Mouse (Mus musculus) liver, adult (tissue): ENCODE measurements around the gene Mapt.

Source experiments
- GATA4 ChIP-seq: IDR thresholded peaks from 2 replicates; pipeline ENCODE4 v1.6.1; 2014; ENCODE audit warnings: mild to moderate bottlenecking, low read length; ENCODE audit not compliant: insufficient replicate concordance

Gene Mapt

GRCm38 (mm10) chr11:104311643-104312042, 80.5 kb downstream of the Mapt start:
- no peak for TF ChIP-seq GATA4

DNA sequence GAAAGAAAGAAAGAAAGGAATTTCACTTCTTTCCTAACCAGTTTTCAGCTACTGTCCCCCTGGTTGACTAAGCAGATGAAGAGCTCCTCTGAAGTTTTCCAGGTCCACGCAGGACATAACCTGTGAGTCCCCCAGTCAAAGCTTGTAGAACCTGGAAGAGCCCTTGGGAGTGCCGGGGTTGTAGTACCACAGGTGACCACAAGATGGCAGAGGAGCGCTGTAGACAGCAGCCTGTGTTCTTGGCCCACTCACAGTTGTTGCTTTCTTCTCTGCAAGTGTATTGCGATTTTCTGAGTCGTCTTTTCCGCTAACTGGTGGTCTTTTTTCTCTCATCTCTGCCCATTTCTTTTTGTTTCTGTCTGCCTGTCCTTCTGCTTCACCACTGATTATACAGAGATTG, 84.5 kb downstream of the Mapt start:
- no peak for TF ChIP-seq GATA4

- TF ChIP-seq GATA4 = no peak
These were observed 85.7 kb downstream of the Mapt start for GRCm38 (mm10) chr11:104316685-104317400.

- no peak for TF ChIP-seq GATA4
These were observed 86.4 kb downstream of the Mapt start for GRCm38 (mm10) chr11:104317631-104318030.

DNA sequence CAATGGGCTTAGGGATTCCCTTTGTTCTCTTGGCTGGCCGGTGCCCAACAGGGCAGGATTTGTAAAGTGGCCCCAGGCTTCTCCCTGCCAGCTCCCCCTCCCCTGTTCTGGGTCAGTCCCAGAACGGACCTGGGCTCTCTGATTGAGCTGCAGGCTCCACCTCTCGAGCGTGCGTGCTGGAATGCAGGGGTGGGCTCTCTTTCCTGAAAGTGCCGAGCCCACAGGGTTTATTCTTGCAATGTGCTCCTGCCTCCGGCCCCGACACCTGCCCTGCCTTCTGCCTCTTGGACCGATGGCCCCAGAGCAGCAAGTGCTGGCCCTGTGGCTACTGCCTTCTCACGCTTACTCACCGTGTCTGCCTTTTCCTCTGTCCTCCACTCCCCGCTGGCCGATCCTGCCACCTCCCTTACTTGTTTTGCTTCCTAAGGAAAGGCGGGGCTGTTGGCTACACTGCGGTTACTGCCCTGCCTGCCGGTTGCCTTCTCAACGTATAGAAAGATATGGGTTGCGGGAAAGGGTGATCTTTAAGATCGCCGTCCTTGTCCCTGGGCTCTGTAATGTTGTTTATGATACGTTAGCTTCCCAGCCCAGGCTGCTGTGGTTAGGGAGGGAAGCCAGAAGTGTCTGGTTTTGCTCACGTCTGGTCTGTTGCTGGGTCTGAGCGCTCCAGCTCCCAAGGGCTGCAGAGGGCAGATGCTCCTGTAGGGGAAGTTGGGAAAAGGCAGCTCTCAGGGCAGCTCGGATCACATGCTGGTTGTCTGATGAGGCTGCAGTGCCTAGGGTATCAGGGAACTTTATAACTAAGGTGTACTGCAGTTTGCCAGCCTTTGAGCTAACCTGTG, 88.0 kb downstream of the Mapt start:
- no peak for TF ChIP-seq GATA4

- TF ChIP-seq GATA4 = no peak
These were observed 89.3 kb downstream of the Mapt start for GRCm38 (mm10) chr11:104320511-104320910.

DNA sequence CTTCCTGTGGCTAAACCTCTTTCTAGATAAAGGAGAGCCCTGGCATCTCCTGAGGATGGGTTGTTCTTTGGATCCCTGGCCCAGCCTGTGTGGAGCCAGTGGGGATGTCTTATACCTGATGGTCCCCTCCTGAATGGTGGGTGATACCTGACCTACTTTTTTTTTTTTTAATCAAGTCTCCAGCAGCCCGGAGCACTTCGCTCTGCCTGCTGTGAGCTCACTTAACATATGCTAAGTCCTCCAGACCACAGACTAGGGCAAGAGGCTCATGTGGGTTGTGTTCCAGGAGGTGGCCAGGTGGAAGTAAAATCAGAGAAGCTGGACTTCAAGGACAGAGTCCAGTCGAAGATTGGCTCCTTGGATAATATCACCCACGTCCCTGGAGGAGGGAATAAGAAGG, 91.0 kb downstream of the Mapt start:
- no peak for TF ChIP-seq GATA4

GRCm38 (mm10) chr11:104327462-104327861, 96.3 kb downstream of the Mapt start:
- TF ChIP-seq GATA4 = no peak

- TF ChIP-seq GATA4 = no peak
These were observed 96.8 kb downstream of the Mapt start for GRCm38 (mm10) chr11:104327946-104328345.

GRCm38 (mm10) chr11:104329185-104329926, 98.2 kb downstream of the Mapt start:
- no peak for TF ChIP-seq GATA4

GRCm38 (mm10) chr11:104330151-104330550, 99.0 kb downstream of the Mapt start:
- no peak for TF ChIP-seq GATA4

DNA sequence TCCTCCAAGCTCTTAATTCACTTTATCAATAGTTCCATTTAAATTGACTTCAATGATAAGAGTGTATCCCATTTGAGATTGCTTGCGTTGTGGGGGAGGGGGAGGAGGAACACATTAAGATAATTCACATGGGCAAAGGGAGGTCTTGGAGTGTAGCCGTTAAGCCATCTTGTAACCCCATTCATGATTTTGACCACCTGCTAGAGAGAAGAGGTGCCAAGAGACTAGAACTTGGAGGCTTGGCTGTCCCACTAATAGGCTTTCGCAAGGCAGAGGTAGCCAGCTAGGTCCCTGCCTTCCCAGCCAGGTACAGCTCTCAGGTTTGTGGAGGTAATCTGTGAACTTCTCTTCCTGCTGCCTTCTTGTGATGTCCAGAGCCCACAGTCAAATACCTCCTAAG, 100.0 kb downstream of the Mapt start:
- no peak for TF ChIP-seq GATA4

GRCm38 (mm10) chr11:104332105-104332504, 100.9 kb downstream of the Mapt start:
- no peak for TF ChIP-seq GATA4

- no peak for TF ChIP-seq GATA4
These were observed 102.9 kb downstream of the Mapt start for GRCm38 (mm10) chr11:104334115-104334514.

DNA sequence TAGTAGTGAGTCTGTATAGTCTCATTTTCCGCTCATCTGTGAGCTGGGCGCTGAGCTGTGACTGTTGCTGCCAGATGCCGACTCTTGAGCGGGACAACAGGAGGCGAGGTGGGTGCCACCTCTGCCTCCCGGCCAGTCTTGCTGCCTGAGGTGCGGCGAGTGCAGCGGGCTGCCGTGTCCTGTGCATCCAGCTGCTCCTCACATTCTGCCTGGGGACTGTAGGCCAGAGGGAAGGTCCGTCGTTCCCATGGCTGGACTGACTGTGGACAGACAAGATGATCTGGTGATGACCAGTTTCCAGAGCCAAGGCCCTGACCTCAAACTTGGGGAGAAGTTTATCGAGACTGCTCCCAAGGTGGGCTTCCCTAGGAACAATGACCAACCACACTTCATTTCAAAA, 103.8 kb downstream of the Mapt start:
- no peak for TF ChIP-seq GATA4

GRCm38 (mm10) chr11:104346931-104347330, 115.7 kb downstream of the Mapt start:
- no peak for TF ChIP-seq GATA4

DNA sequence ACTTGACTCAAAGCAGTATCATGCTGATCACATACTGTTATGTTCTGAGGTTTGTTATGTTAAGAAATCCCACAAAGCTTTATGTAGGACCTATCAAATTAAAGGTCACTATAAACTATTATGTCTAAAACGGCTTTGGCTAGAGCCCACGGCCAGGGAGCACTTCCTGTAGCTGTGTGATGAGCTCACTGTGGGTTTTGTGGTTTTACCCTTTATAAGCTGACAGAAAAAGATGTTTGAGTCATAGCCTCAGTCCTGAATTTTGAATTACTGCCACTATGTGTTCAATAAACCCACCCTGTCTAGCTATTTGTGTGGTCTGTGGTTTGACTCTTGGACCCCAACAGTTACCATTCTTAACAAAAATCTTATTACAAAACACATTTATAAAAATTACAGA, 130.6 kb downstream of the Mapt start:
- no peak for TF ChIP-seq GATA4
